Mouse (Mus musculus): Measurements from ENCODE around the gene Olfr806.

Olfr806 gene

GRCm38 (mm10) chr10:129741821-129742220, at the start of gene Olfr806:
Olfr806 (minus strand) TSS chr10:129741921.
- no peak for DNase-seq (ENCODE audit: inconsistent ontology term)

- no peak for DNase-seq (ENCODE audit: inconsistent ontology term)
Observed at GRCm38 (mm10) chr10:129778123-129778522, 36.4 kb upstream of the Olfr806 start.

- DNase-seq (ENCODE audit: inconsistent ontology term): no peak
Observed at GRCm38 (mm10) chr10:129774338-129774737, 32.6 kb upstream of the Olfr806 start, which contains the start of gene Olfr809. Olfr809 (plus strand) TSS chr10:129774638.

DNA sequence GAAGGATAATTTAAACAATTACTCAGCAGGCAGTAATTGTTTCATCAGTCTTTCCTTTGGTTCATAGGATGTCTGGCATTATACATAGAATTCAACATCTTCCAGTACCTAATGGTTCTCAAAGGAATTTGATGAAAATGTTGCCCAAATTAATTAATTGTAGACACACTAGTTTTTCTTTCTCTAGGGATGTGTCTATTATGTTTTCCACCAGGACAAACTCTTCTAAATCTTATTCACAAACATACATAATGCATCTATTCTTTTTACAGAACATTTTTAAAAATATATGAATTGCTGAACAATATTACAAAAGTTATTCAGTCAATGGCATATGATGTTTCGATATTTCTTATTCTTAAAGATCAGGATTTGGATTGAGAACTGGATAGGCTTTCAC, 23.5 kb upstream of the Olfr806 start, which contains the start of gene Olfr808:
Olfr808 (plus strand) TSS at position 301 of the 400 bp plus-strand sequence.
- DNase-seq (ENCODE audit: inconsistent ontology term): no peak

GRCm38 (mm10) chr10:129757693-129758092, 16.0 kb upstream of the Olfr806 start, which contains the start of gene Olfr807:
Olfr807 (minus strand) TSS chr10:129757793.
- DNase-seq (ENCODE audit: inconsistent ontology term): no peak

DNA sequence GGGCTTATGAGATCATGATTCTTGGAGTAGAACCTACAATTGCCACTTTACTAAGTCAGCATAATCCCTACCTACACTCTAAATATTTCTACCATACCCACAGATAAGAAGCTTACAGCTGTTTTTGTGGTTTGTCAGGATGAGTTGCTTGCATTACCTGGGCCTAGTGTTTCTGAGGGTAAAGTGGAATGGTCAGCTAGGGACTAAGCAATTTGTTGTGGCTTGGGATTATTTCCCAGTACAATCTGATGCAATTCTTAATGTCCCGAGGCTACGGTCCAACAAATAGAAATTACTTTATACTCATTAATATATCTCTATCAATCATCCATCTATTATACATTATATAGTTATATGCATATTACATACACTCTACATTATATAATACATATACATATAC, 12.4 kb downstream of the Olfr806 start, which contains the start of gene Olfr805:
Olfr805 (minus strand) TSS at position 101 of the 400 bp plus-strand sequence.
- DNase-seq (ENCODE audit: inconsistent ontology term): no peak

- DNase-seq (ENCODE audit: inconsistent ontology term): no peak
Observed at GRCm38 (mm10) chr10:129702910-129703309, 38.8 kb downstream of the Olfr806 start, which contains the start of gene Olfr804. Olfr804 (plus strand) TSS chr10:129703210.

- no peak for DNase-seq (ENCODE audit: inconsistent ontology term)
Observed at GRCm38 (mm10) chr10:129694186-129694585, 47.5 kb downstream of the Olfr806 start, which contains the start of gene Olfr803. Olfr803 (minus strand) TSS chr10:129694286.

DNA sequence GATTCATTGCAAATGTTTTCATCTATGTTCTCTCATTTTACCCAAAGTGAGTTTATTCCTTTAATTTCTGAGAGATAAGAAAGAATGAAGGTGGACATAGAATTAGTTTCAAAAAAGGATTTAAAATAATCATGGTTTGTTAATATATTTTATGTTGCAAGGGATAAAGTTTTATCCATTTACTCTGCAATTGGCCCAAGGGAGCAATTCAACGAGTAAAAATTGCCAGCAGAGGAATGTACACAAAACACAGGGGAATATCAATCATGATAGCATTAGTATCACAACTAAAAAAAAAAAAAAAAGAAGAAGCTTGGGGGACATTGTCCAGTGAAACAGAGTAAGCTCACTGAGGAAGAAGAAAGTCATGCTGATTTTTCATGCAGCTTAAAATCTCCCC, 53.7 kb downstream of the Olfr806 start, which contains the start of gene Olfr802:
Olfr802 (minus strand) TSS at position 101 of the 400 bp plus-strand sequence.
- no peak for DNase-seq (ENCODE audit: inconsistent ontology term)

Data from Muller cell, postnatal 12 days (primary cell).